Mouse (Mus musculus): ENCODE measurements around the gene Lgsn.

The Lgsn gene

DNA sequence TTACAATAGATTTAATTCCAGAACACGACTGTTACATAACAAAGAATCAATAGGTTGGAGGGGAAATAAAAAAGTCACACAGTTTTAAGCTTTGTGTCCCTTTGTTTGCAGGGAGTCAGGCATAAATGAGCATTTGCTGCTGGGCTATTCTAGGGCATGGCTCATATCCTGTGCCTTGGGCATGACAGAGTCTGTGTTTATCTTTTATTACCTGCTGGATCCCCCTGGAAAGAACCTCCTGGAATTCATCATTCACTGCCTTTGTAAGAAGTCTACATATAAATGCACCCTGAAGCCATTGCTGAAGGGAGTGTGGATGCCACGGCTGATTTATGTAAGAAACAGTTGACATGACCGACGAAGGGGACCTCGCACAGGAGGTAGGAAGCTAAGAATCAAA, at the start of gene Lgsn:
Lgsn (plus strand) TSS at position 301 of the 400 bp plus-strand sequence.
- no peak for DNase-seq (ENCODE audit: low read depth, low spot score)

DNA sequence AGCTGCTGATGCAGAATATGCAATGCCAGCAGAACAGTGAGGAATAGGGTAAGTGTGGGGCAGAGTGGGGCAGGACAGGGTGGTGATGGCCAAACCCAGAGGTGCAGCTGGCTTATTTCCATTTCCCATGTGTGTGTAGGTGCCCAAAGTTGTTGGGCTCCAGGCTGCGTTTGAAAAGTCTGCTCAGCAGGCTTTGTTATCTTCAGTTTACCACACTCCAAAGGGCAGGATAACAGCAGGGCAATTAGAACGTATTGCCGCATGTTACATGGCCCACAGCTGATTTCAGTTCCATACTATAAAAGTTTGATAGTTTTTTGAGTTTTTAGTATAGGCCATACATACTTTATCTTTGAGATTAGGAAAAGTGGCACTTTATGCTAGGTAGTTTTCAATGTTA, 37.8 kb upstream of the Lgsn start:
- no peak for DNase-seq (ENCODE audit: low read depth, low spot score)

DNA sequence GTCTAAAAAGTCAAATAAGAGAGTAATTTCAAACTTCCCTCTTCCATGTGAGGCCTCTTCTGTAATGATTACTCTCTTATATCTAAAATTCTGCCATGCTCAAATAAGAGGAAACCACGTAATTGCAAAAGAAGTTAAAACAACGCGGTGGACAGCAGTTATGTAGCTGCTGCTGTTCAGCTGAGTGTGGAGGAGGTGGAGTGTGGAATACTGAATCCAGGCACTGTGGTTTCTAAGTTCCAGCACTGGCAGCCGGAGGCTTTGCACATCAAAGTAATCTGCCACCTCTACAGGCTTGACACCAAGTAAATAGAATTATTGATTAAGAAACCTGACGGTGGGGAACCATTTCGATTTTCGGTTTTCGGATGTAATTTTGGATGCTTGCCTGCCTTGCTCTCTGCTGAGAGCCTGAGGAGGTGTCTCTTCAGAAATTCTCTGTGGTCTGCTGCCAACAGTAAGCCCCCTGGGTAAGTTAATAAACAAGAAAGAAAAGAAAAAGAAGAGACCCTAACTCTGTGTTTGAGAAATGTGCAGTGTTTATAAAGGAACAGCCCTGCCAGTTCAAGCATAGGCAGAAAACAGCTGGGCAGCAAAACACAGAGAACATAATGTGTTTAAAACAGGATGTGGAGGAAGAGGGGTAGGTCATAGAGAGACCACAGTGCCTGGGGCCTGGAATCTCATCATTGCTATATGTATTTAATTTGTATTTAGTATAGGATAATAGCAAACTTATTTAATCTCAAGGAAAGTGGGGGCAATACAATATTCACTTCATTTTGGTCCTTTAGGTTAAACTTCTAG, 33.7 kb upstream of the Lgsn start:
- no peak for DNase-seq (ENCODE audit: low read depth, low spot score)

DNA sequence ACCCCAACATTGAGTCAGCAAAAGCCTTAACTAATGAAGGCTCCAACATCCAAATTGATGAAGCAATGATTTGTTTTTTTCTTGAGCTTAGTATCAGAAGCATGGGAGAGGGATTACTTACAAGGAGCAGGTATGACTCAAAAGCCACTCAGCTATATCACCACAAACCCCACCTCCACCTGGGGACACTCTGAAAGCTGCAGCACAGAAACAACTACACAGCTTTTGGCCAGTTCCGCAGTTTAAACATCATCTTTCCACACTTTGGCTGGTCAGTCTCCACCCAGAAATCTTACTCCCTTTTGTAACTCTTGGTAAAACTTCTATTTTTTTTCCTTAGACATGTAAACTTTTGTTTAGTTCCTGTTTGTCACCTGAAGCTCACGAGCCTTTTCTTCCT, 32.6 kb upstream of the Lgsn start:
- DNase-seq (ENCODE audit: low read depth, low spot score), result no peak

DNA sequence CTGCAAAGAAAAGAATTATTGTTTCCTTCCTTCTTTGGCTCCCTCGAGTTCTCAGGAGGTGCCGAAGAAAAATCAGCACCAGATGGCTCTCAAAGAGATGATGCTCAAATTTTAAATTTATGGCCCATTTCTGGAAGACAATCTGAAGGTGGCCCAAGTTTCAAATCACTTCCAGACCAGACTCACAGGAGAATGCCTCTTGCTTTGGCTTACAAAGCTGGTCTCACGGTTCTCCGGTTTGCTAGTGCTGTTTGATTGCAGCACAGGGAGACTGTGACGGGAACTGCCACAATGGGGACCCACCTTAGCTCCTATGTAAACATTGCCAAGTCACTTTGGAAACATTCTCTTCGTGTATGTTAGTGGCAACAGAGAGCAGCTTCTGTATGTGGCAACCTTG, 26.5 kb upstream of the Lgsn start:
- peak; percentile 32 for DNase-seq (ENCODE audit: low read depth, low spot score)

DNA sequence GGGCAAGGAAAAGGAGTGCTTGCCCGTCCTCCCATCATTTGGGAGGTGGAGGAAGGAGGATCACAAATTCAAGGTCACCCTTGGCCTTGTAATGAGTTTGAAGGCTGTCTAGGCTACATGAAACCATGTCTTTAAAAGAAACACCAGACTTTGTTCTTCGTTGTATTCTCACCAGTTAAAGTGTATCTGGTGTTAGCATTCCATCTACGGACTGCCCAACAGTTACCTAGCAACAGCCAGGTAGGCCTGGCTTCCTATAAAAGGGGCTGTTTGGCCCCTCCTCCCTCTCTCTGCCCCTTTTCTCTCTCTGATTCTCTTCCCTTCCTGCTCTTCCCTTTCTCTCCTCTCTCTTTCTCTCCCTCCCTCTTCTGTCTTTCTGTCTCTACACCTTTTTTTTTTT, 25.7 kb upstream of the Lgsn start:
- DNase-seq (ENCODE audit: low read depth, low spot score), result no peak

DNA sequence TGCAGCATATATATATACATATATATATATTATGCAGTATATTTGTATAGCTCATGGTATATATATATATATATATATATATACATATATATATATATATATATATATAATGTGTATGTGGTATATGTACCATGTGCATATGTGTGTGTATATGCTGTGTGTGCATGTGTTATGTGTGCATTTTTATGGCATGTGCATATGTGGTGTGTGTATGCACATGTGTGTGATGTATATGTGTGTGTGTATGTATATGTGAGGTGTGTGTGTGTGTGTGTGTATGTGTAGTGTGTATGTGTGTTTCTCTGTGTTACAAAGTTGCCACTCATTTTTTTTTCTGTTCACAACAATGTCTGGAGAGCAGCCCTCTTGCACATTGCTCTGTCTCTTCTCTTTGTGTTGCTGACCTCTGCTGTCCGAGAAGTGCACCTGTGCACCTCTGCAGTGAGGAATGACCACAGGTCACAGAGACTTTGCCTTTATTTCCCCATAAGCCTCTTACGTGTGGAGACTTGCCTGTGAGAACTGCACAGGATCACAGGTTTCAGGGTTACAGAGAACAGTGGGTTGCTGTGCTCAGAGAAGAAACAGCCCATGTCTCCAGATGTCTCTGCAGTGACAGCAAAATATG, 23.3 kb upstream of the Lgsn start:
- DNase-seq (ENCODE audit: low read depth, low spot score), result no peak

DNA sequence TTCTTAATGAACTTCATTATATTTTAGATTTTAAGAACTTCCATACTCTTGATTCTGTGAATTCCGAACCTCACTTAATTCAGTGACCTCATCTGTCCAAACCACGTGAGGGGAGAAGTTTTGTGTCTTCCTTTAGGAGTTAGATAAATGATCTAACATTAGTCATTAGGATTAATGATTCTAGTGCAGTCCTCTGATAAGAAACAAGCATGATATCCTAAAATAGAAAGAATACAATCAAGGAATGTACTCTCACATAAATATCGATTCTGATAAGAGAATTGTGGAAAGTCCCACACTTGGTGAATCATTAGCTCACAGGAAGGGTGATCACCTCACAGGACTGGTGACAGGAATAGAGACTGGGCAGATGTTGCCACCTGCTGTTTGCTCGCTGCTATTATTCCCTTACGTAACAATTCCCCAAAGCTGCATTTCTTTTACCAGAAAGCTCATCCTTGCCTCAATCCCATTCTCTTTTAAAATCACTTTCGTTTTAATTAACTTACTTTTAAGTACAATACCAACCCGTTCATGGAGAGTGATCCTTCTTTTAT, 22.3 kb upstream of the Lgsn start:
- DNase-seq (ENCODE audit: low read depth, low spot score), result peak; percentile 26

DNA sequence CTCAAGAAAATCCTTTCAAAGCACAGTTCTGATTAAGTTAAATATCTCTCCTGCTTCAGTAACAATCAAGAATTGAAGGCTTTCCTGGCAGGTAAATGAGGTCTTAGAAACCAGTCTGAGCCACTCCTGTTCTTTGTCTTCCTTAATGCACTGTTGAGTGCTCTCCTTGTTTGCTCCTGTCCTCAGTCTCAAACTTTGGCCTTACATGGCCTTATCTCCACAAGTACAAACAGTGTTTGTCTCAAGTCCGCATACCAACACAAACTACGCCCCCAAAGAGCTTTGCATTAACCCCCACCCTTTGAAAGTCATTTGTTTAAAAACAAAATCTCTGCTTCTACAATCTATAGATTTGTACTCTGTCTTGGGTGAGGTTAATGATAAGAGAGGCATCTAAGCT, 20.0 kb upstream of the Lgsn start:
- DNase-seq (ENCODE audit: low read depth, low spot score), result no peak

DNA sequence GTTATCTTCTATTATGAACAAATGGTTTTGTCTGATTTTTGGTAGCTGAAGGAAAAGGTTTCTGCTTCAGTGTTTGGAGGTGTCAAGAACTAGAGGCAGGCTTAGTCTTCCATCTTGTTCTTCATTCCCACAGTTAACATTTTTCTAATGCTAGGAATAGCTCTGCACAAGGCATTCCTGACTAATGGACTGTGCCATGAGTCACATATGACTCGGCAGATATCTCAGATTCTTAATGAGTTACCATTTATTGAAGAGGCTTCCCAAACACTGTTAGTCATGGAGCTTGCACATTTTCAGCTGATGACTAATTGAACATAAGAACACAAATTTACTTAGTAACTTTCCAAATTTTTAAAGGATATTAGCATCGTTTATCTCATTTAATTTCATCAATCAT, 19.3 kb upstream of the Lgsn start:
- DNase-seq (ENCODE audit: low read depth, low spot score), result no peak

DNA sequence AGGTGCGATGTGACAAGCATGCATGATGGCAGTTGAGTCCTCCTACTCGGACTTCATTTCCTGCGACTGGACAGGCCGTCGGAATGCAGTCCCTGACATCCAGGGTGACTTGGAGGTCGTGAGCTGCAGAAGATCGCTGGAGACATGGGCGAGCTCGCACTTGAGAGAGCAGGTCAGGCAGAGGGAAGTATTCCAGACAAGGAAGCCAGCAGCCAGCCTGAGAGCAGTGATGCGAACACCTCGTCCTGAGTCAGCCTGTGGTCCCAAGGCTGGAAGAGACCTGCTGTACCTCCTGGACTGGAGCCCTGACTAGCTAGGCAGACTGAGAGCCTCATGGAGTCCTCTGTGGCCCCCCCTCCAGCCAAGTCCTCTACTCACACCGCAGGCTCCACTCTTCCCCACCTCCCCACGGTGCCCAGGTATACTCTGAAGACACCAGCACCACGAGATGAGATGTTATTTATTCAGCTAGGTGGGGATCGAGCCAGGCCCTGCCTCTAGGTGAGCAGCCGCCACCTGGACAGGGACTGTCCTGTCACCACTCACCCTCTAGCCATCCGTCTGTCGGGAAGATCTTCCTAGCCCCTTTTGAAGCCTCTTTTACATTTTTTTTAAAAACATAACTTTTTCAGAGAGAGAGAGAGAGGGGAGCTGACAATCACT, 11.5 kb upstream of the Lgsn start:
- DNase-seq (ENCODE audit: low read depth, low spot score), result no peak

DNA sequence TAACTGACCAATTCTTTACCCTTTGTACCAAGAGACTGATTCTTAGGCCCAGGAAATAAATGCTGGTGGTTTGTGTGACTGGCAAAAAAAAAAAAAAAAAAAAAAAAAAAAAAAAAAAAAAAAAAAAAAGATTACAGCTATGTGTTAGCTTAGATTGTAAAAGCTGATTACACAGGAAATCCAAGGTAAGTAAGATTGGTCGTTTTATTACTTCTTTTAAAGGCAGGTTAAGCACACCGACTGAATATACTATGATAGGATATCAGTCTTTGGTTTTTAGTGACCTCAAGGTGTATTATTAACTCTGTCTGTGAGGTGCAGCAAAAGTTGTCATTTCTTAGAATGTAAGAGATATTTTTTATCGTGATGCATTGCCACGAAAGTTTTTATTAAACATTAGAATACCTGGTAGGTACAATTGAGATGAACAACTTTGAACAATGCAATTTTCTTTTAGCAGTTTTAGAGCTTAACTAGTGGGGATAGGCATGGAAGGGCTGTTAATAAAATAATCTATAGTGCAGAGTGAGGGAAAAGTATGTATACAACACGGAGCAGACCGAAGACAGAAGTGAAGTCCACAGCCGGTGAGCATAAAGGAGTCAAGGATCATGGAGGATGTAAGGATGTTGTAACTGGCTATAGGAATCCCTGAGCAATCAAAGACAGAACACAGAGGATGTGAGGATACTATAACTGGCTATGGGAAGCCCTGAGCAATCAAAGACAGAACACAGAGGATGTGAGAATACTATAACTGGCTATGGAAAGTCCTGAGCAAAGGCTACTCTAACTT, 10.7 kb upstream of the Lgsn start:
- no peak for DNase-seq (ENCODE audit: low read depth, low spot score)

DNA sequence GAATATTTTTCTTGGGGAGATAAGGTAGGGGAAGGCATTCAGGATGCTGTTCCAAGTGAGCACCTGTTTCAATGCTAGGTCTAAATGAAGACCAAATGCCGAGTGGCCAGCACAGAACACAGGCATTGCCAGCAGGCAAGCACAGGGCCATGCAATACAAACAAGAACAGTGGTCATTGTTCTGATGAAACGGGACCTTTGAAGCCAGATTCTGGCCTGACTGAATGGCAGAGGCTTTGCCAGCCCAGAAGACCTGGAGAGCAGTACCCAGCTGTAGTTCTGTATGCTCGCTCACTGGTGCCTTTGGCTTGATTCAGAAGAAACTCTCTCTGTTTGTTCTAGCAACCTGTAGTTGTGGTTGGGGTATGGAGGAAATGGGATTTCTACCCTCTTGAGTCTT, 800 bp upstream of the Lgsn start:
- no peak for DNase-seq (ENCODE audit: low read depth, low spot score)

DNA sequence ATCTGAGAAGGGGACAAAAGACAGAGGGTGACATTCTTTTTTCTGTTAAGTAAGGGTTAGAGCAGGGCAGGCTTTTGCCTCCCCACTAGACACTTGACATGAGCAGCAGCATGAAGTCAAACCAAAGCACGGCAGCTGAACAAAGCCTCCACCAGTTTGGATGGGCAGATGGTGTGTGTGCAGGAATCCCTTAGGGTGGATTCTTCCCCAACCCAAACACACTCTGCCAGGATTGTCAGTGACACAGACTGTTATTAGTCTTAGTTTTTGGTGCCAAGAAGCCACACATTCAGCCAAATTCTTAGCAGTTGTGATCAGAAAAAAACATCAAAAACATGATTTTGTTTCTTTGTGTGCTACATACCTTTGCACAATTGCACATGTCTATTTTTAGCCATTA, 2.1 kb downstream of the Lgsn start:
- no peak for DNase-seq (ENCODE audit: low read depth, low spot score)

DNA sequence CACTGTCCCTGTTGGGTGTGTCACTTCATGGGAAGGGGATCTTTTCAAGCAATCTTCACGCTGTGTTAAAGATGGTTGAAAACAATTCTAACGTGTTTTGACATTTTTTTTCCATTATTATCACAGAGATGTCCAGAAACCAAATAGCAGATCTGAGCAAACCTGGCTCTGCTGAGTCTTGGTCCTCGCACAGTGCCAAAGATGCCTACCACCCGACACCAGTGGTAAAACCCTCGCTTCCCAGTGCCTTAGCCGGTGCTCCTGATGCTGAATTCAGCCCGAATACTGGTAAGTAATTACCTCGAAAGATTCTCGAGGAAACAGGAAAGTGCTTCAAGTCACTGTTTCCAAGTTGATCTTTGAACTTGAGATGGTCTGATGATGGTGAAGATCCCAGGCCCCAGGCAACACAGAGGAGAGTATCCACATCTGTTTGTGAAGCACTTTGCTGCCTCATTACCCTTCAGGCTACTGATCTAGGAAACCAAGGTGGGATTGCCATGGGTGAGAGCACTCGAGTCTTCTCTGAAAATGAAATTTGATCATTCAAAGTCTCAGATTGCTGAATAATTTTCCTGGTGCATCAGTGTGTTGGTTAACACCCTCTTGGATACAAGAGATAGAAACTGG, 14.2 kb downstream of the Lgsn start:
- DNase-seq (ENCODE audit: low read depth, low spot score), result no peak

DNA sequence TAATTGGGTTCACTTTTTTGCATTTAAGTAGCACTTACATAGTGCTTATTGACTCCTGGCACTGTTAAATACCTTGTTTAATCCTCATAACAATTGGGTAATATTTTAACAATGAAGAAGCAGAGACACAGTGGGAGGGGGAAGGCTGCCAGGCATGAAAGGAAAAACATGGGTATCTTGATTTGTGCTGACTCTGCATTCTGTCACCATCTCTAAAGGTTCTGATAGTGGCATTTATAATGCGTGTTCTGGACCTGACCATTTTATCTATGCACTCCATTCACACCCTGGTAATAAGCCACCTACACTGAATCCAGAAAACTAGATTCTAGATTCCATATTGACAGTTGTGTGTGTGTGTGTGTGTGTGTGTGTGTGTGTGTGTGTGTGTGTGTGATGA, 19.4 kb downstream of the Lgsn start:
- no peak for DNase-seq (ENCODE audit: low read depth, low spot score)

DNA sequence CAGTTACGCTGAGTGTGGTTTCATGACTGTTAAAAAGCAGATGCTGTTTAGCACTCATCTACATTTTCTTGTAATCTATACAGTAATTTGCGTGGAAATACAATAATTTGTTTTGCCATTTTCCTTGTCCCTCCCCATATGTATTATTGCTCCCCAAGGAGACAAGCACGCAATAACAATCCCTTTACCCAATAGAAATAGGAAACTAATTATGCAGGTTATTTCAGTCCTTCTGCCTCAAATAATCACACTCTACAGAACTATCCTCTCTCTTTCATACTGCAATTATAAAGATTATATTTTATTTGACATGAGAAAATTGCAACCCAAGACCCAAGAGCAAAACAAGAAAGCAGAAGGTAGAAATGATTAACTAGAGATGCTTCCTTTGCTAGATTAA, 20.8 kb downstream of the Lgsn start:
- DNase-seq (ENCODE audit: low read depth, low spot score), result no peak

DNA sequence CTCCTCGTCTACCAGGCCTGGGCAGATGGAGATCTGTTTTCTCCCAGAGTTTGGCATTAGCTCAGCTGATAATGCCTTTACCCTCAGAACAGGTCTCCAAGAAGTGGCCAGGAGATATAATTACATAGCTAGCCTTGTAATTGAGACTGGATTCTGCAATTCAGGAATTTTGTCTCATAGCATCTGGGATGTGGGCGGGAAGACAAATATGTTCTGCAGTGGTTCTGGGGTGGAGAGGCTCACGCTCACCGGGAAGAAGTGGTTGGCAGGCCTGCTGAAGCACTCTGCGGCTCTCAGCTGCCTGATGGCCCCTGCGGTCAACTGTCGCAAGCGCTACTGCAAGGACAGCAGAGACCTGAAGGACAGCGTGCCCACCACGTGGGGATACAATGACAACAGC, 27.6 kb downstream of the Lgsn start:
- DNase-seq (ENCODE audit: low read depth, low spot score), result no peak

DNA sequence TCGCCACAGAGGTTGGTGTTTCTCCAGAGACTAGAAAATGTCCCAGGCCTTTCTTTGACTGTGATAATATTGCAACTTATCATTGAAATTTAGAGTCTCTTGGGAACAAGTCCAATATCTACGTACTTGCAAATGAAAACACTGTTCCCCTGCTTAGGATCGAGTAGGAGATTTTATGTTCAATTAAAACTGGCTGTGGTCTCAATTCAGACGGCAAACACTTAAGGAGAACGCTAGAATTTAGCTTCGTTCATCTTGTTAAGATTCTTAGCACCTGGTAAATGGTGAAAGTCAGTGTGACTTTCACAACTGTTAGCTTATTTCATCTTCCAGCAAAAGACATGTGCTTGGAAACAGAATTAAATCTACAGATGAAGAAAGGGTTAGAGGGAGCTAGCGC, 29.1 kb downstream of the Lgsn start:
- DNase-seq (ENCODE audit: low read depth, low spot score), result no peak

DNA sequence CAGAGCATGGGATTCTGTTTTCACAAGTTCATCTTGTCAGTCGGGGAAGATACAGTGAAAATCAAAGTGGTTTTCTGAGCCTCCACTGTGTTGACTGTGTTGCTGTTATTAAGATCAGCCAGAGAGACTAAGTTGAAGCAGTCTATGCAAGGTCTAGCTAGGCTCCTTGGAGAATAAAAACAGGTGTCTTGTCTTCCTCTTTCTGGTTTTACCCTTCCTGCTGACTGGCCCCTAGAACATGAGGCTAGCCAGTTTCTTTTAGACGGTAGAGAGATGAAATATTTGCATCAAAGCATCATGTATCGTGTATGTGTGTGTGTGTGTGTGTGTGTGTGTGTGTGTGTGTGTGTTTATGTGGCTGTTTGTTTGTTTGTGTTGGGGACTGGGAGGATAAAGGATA, 29.6 kb downstream of the Lgsn start:
- no peak for DNase-seq (ENCODE audit: low read depth, low spot score)

DNA sequence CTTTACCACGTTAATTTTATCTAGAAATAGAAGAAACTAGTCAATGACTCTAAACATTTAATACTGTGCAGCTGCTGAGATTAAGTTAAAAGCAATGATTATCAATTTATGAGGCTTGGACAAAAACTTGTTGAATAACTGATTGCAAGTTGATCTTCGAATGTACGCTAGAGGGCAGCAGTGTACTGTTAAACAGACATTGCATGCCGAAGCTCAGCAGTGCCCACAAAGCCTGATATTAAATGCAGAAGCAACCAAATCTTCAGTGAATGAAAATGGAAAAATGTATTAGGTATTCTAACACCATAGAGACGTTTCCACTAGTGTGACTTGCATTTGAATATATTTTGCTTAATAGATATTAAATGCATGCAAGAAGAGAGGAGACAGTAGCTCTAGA, 33.9 kb downstream of the Lgsn start:
- peak; percentile 40 for DNase-seq (ENCODE audit: low read depth, low spot score)
